Mouse (Mus musculus): Measurements from ENCODE around the gene Abhd12. TPM values are rescaled to one million over a fixed set of nuclear protein-coding genes. Genes with fewer than 3 reads are reported as not detected.

Abhd12 gene
- total and polyA plus RNA-seq, 2 experiments from 2014 or later: 158 to 164 TPM

- 0 out of 2 replicates have a peak, but pooled peaks cover 6% of the 10 kb centered on the region for H3K4me1 ChIP-seq (ENCODE audit: insufficient read depth, low read length)
- ATAC-seq: no peak
- H3K9me3 ChIP-seq (ENCODE audit: low read length): no peaks in the 10 kb centered on the region
- H3K27ac ChIP-seq: no peak overlapping the region
- H3K4me3 ChIP-seq (ENCODE audit: low read length): no peak overlapping the region
- H3K9ac ChIP-seq (replicated peaks; ENCODE audit: low read length): no peak overlapping the region
- no peak for DNase-seq (ENCODE audit: low spot score)
- H3K27me3 ChIP-seq (ENCODE audit: insufficient read depth, low read length): no peaks in the 10 kb centered on the region
- H3K4me2 ChIP-seq (ENCODE audit: low read depth, low read length): no peak overlapping the region
- peaks cover 24% of the 10 kb centered on the region for H3K36me3 ChIP-seq (ENCODE audit: insufficient read depth, low read length)
- TF ChIP-seq CTCF (IDR thresholded peaks at IDR 0.05; ENCODE audit: low read depth): no peak
- 79% methylated on average over 12 of the region's 12 CpGs for WGBS
Observed at GRCm38 (mm10) chr2:150839686-150840471, 64.7 kb downstream of the Abhd12 start.

- Histone ChIP-seq H3K4me3 (ENCODE audit: low read length) (no peak overlapping the region), H3K36me3 (ENCODE audit: insufficient read depth, low read length) (peaks cover 44% of the 10 kb centered on the region)
Observed at GRCm38 (mm10) chr2:150837781-150838180, 66.8 kb downstream of the Abhd12 start.

GRCm38 (mm10) chr2:150836906-150837305, 67.6 kb downstream of the Abhd12 start:
- Histone ChIP-seq H3K27ac (no peak overlapping the region), H3K27me3 (ENCODE audit: insufficient read depth, low read length) (no peaks in the 10 kb centered on the region), H3K9me3 (ENCODE audit: low read length) (no peaks in the 10 kb centered on the region), H3K4me2 (ENCODE audit: low read depth, low read length) (no peak overlapping the region), H3K4me3 (ENCODE audit: low read length) (no peak overlapping the region), H3K4me1 (ENCODE audit: insufficient read depth, low read length) (no peaks in the 10 kb centered on the region), H3K9ac (replicated peaks; ENCODE audit: low read length) (no peak overlapping the region), H3K36me3 (ENCODE audit: insufficient read depth, low read length) (peaks cover 42% of the 10 kb centered on the region)
- TF ChIP-seq CTCF (IDR thresholded peaks at IDR 0.05; ENCODE audit: low read depth): no peak
- 70% methylated on average over 15 of the region's 15 CpGs for WGBS
- no peak for DNase-seq (ENCODE audit: low spot score)
- ATAC-seq: no peak

More at GRCm38 (mm10) chr2:150837781-150838180, 66.8 kb downstream of the Abhd12 start:
- ATAC-seq: no peak
- Histone ChIP-seq H3K9ac (replicated peaks; ENCODE audit: low read length) (no peak overlapping the region), H3K4me1 (ENCODE audit: insufficient read depth, low read length) (no peaks in the 10 kb centered on the region), H3K4me2 (ENCODE audit: low read depth, low read length) (no peak overlapping the region), H3K9me3 (ENCODE audit: low read length) (no peaks in the 10 kb centered on the region), H3K27ac (no peak overlapping the region), H3K27me3 (ENCODE audit: insufficient read depth, low read length) (no peaks in the 10 kb centered on the region)
- TF ChIP-seq CTCF (IDR thresholded peaks at IDR 0.05; ENCODE audit: low read depth): no peak
- no peak for DNase-seq (ENCODE audit: low spot score)
- WGBS: 95% methylated on average over 3 of the region's 3 CpGs

GRCm38 (mm10) chr2:150835975-150836374, 68.6 kb downstream of the Abhd12 start:
- H3K4me2 ChIP-seq (ENCODE audit: low read depth, low read length): no peak overlapping the region
- H3K27me3 ChIP-seq (ENCODE audit: insufficient read depth, low read length): no peaks in the 10 kb centered on the region
- peaks cover 51% of the 10 kb centered on the region for H3K36me3 ChIP-seq (ENCODE audit: insufficient read depth, low read length)
- H3K4me1 ChIP-seq (ENCODE audit: insufficient read depth, low read length): no peaks in the 10 kb centered on the region
- H3K9ac ChIP-seq (replicated peaks; ENCODE audit: low read length): no peak overlapping the region
- H3K4me3 ChIP-seq (ENCODE audit: low read length): no peak overlapping the region
- no peak for DNase-seq (ENCODE audit: low spot score)
- 94% methylated on average over 4 of the region's 4 CpGs for WGBS
- TF ChIP-seq CTCF (IDR thresholded peaks at IDR 0.05; ENCODE audit: low read depth): no peak
- no peak overlapping the region for H3K27ac ChIP-seq
- no peak for ATAC-seq
- H3K9me3 ChIP-seq (ENCODE audit: low read length): no peaks in the 10 kb centered on the region

GRCm38 (mm10) chr2:150834616-150835015, 69.9 kb downstream of the Abhd12 start:
- ATAC-seq (0 out of 2 replicates have a peak, but pooled peaks have one; percentile 10), DNase-seq (ENCODE audit: low spot score) (peak; percentile 60)
- no peak overlapping the region for H3K4me3 ChIP-seq (ENCODE audit: low read length)
- no peak for TF ChIP-seq CTCF (IDR thresholded peaks at IDR 0.05; ENCODE audit: low read depth)
- H3K27ac ChIP-seq: peak overlapping the region; percentile 15; the same call in 1 of the 2 replicates
- 75% methylated on average over 7 of the region's 7 CpGs for WGBS
- no peak overlapping the region for H3K4me2 ChIP-seq (ENCODE audit: low read depth, low read length)
- no peaks in the 10 kb centered on the region for H3K27me3 ChIP-seq (ENCODE audit: insufficient read depth, low read length)
- H3K36me3 ChIP-seq (ENCODE audit: insufficient read depth, low read length): peaks cover 65% of the 10 kb centered on the region
- H3K9me3 ChIP-seq (ENCODE audit: low read length): no peaks in the 10 kb centered on the region
- H3K4me1 ChIP-seq (ENCODE audit: insufficient read depth, low read length): no peaks in the 10 kb centered on the region
- H3K9ac ChIP-seq (replicated peaks; ENCODE audit: low read length): no peak overlapping the region

- Histone ChIP-seq H3K9me3 (ENCODE audit: low read length) (no peaks in the 10 kb centered on the region), H3K36me3 (ENCODE audit: insufficient read depth, low read length) (peaks cover 74% of the 10 kb centered on the region), H3K27ac (0 out of 2 replicates have a peak overlapping the region, but pooled peaks have one; percentile 5), H3K4me2 (ENCODE audit: low read depth, low read length) (no peak overlapping the region), H3K9ac (replicated peaks; ENCODE audit: low read length) (no peak overlapping the region), H3K4me1 (ENCODE audit: insufficient read depth, low read length) (no peaks in the 10 kb centered on the region), H3K27me3 (ENCODE audit: insufficient read depth, low read length) (no peaks in the 10 kb centered on the region), H3K4me3 (ENCODE audit: low read length) (no peak overlapping the region)
- DNase-seq (ENCODE audit: low spot score) (no peak), ATAC-seq (no peak)
- TF ChIP-seq CTCF (IDR thresholded peaks at IDR 0.05; ENCODE audit: low read depth): no peak
- 76% methylated on average over 7 of the region's 7 CpGs for WGBS
Observed at GRCm38 (mm10) chr2:150832029-150832428, 72.5 kb downstream of the Abhd12 start.

GRCm38 (mm10) chr2:150830911-150831441, 73.6 kb downstream of the Abhd12 start:
- H3K9ac ChIP-seq (replicated peaks; ENCODE audit: low read length): no peak overlapping the region
- DNase-seq (ENCODE audit: low spot score): no peak
- no peak overlapping the region for H3K4me3 ChIP-seq (ENCODE audit: low read length)
- peaks cover 82% of the 10 kb centered on the region for H3K36me3 ChIP-seq (ENCODE audit: insufficient read depth, low read length)
- WGBS: 80% methylated on average over 3 of the region's 3 CpGs
- no peak for TF ChIP-seq CTCF (IDR thresholded peaks at IDR 0.05; ENCODE audit: low read depth)
- H3K27ac ChIP-seq: no peak overlapping the region
- H3K27me3 ChIP-seq (ENCODE audit: insufficient read depth, low read length): no peaks in the 10 kb centered on the region
- no peaks in the 10 kb centered on the region for H3K9me3 ChIP-seq (ENCODE audit: low read length)
- H3K4me2 ChIP-seq (ENCODE audit: low read depth, low read length): no peak overlapping the region
- no peaks in the 10 kb centered on the region for H3K4me1 ChIP-seq (ENCODE audit: insufficient read depth, low read length)
- ATAC-seq: no peak
